Mouse (Mus musculus): Measurements from ENCODE around the gene Gm20388.

Gm20388 gene

DNA sequence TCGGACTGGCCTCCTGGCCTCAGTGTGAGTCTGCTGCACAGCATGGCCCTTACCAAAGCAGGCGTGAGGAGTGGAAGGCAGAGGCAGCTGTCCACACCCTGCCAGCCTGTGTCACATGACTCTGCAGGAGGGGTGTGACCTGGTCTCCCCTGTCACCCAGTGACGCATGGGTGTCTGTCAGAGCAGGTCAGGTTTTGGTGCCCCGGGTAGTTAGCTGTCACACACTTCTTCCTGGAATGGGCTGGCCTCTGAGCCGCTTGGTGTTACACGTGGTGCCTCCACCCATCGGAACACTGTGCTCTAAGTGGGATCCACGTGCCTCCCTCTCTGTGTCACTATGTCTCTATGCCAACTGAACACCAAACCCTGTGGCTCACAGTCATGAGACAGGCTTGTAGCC, 4355.2 kb downstream of the Gm20388 start:
- no peak for DNase-seq (ENCODE audit: extremely low spot score, low spot score)

DNA sequence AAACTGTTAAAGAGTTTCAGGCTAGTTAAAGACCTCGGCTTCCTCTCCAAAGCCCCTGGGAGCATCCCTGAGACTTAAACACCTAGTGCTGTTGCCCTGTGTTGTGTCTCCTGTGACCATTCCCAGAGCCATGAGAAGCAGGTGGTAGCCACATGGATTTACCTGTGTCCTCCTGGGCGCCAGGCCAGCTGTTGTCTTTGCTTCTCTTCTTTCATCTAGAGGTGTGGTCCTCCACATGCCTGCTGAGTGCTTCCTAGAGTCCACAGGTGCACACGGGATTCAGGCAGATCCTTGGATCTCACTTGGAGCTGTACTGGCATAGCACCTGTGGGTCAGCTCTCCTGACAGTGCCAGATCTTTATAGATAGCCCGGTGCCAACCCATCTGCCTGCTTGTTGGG, 4356.6 kb downstream of the Gm20388 start:
- no peak for DNase-seq (ENCODE audit: extremely low spot score, low spot score)

DNA sequence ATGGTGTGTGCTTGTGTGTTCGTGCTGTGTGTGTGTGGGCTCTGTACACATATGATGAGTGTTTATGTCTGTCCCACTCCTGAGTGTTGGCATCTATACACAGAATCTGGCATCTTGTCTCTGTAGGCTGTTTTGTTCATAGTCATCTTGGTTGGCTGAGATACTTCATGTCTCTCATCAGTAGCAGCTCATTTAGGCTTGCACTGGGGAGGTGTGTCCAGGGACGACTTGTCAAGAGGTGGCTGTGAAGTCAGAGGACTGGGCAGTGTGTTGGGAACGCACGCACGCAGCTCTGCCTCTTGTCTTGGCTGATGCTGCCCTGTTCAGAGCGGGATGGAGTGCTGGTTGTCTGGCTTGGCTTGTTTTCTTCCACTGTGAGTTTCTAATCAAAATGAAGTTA, 4359.9 kb downstream of the Gm20388 start:
- no peak for DNase-seq (ENCODE audit: extremely low spot score, low spot score)

DNA sequence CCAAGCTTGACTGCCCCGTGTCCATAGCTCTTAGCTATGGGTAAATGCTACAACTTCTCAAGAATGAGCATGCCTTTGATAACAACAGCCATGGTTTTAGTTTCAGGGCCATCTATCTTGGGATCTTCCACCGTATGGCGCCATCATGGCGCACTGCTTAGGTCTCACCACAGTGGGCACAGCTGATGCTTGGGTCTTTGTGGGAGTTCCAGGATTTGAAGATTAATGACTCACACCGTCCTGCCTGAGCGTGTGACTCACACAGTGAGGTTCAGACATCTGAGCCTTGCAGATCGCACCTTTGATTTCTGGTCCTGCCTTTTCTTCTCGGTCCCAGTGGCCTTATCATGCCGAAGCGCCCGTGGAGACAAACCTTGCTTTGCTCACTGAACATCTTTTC, 4360.3 kb downstream of the Gm20388 start:
- no peak for DNase-seq (ENCODE audit: extremely low spot score, low spot score)

DNA sequence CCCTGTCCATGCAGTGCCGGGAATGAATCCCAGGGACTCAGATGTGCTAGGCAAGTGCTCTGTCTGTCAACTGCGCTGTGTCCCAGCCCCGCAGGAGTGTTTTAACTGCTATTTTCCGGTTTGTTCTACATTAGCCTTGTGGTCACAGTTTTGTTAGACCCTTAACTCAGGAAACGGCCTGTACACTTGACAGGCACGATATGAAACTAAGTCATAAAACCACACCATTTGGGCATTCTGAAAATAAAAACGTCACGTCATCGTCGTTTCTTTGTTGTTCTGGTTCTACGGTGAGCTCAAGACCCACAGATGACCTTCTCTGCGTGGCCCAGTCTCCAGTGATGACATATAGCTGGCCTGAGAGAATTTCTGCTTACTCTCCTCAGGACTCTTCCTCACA, 4360.9 kb downstream of the Gm20388 start:
- DNase-seq (ENCODE audit: extremely low spot score, low spot score): no peak

DNA sequence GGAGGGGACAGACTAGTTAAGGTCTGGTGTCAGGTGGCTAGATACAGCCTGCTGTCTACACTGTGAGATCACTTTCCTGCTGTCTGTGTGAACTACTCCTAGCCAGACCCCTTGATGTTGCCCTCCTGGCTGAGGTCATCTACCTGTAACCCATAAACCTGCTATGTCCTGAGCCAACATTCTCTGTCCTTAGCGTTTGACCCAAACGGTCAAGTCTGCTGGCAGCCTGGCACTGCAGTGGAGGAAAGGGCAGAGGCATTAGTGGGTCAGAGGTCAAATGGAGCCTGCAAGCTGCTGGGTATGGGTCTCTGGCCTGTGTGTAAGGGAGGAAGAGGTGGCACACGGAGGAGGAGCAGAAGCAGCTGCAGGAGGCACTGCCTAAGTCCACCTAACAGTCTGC, 4362.2 kb downstream of the Gm20388 start:
- no peak for DNase-seq (ENCODE audit: extremely low spot score, low spot score)

DNA sequence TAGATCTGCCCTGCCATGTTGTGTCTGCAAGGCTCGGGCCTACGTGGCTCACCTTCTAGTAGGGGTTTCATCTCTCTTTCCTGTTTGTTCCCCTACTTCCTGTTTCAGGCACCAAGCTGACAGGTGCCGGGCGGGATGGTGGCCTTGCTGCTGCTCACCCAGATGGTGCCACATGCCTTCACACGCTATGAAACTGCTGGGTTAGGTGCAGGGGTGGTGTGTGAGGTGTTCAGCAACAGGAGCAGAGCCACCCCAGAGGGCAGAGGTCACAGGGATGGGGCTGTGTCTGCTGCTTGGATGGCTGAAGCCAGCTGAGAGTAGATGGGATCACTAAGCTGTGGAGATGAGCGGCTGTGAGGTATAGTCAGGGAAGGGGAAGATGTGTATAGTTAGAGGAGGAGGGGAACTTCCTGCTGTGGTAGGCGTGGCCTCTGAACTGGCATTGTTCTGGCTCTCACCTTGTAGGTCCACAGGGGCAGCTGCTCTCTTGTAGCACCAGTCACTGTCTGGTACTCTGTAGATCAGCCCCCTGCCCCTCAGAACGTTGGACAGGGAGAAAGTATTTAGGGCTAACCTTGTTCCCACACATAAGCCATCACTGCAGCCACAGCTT, 4363.1 kb downstream of the Gm20388 start:
- DNase-seq (ENCODE audit: extremely low spot score, low spot score): no peak

DNA sequence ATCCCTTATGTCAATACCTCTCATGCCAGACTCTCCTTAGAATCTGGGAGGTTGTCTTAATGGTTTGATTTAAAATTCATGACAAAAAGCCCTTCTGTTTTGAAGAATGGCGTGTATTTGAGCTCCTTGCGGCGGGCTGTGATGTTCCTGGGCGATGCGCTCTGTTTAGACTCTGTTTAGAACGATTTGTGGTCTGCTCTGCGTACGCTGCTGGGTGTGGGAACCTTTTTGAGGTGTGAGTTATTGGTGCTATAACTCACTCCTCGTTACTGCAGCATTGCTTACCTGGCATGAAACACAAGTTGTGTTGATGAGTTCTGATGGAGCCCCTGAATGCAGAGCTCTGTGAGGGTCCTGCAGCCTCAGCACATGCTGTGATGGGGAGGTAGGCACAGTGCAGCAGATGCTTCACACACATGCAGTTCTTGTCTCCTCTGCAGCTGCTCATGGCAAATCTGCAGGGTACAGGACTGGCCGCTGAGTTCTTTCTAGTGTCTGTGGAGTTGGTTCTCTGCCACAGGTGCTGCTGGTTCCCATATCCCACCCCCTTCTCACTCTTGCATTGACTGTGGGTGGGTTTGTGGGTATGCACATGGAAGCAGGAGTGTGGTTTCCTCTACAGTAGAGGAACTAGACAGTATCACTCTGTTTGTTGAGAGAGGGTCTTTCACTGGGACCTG, 4363.9 kb downstream of the Gm20388 start:
- DNase-seq (ENCODE audit: extremely low spot score, low spot score): no peak

DNA sequence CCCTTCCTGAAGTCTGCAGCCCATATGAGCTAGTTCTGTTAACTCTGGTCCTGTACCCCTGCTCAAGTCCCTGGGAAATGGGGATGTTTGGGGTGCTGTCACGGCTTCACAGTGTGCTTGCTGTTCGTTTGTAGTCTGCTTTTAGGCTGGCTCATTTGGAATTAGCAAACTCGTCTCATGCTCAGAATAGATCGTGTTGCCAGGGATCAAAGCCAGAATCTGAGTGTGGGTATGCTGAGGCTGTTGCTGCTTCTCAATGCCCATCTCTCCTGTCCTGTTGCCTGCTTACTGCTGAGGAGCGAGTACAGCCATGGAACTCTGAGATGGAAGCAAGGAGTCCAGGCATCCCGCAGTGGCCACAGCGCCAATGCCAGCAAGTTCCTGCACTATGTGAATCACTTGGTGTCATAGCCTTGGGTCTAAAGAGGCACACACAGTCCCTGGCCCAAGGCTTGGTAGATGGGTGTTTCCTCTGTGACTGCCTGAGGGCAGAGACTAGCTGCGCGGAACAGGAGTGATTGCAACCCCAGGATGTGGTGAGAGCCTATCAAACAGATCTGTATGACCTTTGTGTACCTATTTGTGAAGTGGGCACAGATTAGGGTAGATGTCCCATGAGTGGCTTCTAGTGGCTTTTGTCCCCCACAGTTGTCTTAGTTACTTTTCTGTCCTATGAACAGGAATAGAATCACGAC, 4364.9 kb downstream of the Gm20388 start:
- no peak for DNase-seq (ENCODE audit: extremely low spot score, low spot score)

DNA sequence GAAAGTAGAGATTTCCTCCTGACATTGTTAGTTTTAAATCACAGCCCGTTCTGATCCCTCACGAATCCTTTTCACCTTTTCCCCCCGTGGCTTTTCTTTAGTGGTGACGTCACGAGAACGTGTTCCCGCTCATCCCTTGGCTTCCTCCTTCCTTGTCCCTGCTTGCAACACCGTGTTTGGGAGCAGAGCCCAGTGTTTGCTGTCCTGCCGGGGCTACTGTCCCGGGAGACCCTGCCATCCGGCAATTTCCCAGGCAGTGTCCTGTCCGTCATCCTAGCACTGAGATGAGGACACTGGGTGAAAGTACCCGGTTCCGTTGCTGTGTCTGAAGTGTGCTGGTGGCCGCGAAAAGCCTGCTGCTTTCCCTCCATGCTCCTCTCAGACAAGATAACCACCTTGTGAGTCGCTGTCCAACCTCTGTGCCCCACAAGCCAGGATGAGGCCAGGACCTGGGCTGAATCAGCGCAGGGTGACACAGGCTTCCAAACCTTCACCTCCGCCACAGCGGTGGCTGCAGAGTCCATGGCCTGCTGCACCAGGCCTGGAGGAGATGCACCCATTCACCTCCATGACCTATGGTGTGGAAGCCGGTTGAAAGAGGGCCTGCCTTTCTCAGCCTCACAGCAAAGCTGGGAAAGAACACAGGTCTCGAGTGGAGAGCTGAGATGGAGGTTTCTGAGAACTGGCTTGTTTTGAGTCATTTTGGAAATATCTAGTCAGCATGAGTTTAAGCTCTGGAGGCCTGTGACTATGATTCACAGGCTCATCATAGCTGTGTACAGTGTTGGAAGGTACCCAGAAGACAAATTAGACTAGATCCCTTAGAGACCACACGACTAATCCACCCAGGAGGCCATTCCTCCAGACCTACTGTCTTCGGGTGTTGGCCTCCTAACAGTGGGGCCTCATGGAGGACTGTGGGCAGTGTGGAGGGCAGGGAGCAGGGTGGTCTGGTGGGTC, 4367.6 kb downstream of the Gm20388 start:
- no peak for DNase-seq (ENCODE audit: extremely low spot score, low spot score)

DNA sequence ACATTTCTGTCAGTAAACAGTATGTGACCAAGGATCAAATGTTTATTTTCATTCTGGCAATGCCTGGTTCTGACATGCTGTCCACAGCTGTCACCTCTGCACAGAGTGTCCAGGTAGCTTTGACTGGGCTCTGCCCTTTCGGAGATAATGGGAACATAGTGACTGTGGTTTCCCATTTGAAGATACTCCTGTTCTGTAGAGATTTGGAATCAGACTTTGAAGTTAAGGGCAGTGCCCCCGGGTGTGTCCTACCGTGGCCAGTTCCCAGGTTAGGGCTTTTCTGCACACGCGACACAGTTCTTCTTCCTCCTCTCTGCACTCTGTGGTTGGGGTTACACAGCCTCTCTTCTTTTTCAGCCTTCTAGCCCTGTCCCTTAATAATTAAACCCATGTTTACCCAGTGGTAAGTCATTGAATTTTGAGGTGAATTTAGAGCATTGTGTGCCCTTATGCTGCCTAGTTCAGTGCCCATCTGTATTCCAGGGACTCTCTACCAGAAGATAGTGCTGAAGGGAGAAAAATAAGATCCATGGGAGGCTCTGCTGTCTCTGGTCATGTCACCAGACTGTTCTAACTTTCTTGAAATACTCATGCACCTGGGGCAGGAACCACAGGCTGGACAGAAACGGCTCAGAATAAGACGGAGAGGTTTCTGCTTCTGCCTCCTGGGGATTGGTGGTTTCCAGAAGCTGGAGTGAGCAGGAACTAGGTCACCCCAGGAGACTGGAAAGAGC, 4368.5 kb downstream of the Gm20388 start:
- no peak for DNase-seq (ENCODE audit: extremely low spot score, low spot score)

DNA sequence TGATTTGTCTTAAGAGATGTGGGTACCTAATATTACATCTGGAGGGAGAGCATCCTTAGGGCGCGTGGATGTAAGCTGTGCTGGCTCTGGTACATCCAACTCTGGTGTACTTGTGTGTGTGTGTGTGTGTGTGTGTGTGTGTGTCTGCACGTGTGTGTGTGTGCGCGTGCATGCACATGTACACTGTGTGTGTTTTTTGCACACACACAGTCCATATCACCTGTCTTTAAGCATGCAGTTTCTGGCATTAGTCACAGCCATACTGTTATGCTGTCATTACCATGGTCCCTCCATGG, 4369.0 kb downstream of the Gm20388 start:
- no peak for DNase-seq (ENCODE audit: extremely low spot score, low spot score)

DNA sequence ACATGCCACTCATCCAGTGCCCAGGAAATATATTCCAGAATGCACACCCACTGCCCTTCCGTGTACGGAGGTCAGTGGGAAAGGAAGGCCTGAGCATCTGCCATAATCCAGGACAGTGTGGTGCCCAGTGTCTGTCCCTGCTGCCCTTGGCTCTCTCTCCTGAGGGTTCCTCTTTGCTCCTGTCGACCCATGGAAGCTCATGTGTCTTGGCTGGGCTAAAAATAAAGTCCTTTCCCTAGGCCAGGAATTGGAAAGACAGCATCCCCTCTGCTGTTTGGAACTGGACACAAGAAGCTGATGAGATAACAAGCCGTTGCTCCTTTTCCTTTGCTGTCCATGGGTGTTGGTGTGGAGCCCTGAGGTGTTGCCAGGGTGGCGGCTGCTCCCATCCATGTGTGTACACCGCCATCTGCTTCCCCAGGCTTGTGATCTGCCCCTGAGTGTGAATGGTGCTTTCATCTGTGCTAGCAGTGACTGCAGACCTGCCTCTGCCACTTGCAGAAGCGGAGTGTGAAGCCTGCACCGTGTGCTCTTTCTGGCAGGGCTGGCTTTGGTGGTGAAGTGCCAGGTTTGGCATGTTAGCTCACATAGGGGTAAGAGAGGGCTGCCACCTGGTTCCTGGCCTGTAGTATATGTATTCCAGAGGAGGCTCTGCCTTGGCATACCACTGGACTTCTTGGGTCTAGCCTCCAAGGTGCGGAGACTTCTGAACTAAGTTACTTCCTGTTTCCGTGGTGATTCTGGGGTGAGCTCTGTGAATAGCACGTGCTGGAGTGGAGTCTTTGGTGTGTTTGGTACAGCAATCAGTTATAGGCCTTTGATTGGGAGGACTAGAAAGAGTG, 4371.3 kb downstream of the Gm20388 start:
- no peak for DNase-seq (ENCODE audit: extremely low spot score, low spot score)

DNA sequence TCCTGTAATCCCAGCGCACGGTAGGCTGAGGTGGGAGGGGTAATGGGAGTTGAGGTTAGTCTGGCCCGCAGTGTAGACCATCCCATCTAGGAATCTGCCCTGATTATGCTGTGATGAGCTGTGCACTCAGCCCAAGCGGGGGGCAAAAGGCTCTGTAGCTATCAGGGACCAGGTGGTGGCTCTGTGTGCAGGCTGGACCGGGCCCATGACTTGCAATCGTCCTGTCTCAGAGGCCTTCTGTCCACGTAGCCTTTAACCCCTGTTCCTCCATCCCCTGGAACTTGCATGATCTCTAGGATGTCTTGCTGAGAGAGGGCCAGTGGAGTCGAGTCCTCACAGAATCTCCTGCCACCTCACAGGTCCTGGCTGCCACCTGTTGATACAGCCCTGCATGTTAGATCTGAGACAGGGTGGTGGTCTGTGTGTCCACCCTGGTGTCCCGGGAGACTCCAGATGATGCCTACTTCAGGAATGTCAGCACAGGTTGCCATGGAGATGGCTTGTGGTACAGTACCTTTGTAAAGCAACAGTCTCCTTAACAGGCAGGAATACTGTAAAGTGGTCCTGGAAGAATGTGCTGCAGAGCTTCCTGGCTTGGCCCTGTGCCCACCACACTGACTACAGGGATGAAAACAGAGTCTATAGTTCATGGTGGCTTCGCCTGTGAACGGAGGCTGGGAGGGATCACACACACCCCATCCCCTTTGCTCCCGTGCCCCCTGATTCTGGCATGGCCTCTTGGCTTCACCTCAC, 4372.4 kb downstream of the Gm20388 start:
- peak; percentile 23 for DNase-seq (ENCODE audit: extremely low spot score, low spot score)

DNA sequence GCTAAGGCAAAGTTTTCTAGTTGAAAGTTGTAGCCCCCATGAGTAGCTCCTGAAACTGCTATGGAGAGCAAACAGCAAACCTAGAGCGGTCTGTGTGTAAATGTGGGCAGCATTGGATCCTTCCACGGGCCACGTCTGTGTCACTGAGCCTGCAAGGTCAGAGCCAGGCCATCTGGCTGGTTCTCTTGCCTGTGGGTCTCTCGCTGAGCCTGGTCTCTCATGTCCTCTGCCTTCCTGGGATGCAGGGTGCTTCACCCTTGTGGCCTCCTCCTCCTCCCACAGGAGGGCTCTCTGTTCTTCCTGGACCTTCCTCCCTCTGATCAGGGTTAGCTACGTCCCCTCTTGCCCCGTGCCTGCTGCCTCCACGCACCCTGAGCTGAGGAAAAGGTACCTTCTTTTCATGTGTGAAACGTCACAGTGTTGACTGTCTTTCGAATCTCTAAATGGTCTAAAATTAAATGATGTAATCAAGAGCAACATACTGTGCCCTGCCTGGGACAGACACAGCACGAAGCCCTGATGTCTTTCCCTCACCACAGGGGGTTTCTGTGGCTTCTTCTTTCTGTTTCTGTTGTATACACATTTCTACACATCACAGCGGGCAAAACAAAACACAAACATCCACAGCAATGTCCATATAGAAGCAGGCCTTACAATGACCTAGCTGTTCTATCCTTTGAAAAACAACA, 4373.1 kb downstream of the Gm20388 start:
- peak; percentile 48 for DNase-seq (ENCODE audit: extremely low spot score, low spot score)

DNA sequence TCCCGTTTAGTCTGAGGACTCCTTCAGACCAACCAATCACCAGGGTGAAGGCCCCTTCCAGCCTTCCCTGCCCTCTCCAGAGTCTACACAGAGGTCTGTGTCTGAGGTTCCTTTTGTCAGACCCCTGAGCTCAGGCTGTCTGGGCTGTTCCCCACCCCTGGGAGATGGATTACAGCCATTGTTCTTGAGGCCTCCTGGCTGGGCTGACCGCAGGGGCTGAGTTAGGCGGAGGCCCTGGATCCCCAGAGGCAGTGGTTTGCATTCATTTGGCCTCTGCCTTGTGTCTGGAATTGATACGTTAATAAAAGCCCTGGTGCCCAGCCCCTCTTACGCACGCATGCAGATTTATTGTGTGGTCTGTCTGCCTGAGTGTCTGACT, 4373.7 kb downstream of the Gm20388 start:
- DNase-seq (ENCODE audit: extremely low spot score, low spot score): peak; percentile 69

DNA sequence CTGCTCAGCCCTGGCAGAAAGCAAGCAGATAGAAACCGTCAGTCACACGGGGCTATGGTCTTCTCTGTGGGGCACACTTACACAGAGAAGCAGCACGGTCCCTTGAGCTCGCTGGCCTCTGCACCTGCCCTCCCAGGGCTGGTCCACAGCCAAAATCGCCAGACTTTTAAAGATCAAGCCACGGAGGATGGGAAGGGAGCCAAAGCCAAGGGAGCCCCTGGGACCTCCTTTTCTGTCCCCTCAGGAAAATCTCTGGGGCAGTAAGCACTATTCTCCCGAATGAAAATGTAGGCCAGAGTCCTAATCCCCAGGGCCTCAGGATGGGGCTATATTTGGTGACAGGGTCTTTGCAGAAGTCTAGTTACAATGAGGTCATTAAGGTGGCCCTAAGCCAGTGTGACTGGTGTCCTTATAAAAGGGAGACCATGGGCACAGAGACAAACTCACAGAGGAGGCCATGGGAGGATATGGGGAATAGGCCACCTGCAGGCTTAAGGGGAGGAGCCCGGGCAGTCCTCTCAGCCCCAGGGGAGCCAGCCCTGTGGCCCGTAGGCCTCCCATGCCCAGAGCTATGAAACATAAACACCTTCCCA, 4374.4 kb downstream of the Gm20388 start:
- peak; percentile 26 for DNase-seq (ENCODE audit: extremely low spot score, low spot score)

DNA sequence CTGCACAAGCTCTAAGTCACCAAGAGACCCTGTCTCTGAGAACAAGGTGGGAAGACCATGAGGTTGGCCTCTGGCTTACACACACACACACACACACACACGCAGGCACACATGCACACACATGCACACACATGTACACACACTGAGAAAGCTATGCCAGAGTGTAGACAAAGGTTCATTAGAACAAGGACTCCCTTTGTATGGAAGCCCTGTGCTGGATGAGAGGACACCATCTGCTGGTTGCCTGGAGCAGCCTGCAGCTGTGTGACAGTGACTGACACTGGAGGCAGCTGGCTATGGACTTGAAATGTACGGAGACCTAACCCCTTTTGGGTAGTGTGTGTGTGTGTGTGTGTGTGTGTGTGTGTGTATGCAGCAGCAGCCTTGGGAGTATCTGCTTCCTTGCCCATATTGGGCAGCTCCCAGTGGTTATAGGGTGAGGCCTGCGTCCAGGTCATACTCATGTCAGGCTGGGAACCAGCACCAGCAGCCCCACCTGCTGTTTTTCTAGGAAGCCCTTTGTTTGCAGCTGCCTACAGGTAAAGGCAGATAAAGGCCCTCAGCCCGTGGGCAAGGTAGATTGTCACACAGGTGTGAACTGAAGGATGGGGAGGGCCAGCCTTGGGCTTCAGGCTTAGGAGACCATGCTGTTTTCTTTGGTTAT, 4376.0 kb downstream of the Gm20388 start:
- peak; percentile 58 for DNase-seq (ENCODE audit: extremely low spot score, low spot score)
